Mouse (Mus musculus) fat pad, adult 2 months (tissue): ENCODE measurements around the gene Gm20388.

Experiments
- DNase-seq: peaks from one replicate; pipeline ENCODE4 v3.0.0-alpha.2; 2011; ENCODE audit warnings: low read depth, low spot score; ENCODE audit errors: extremely low read depth

The Gm20388 gene

DNA sequence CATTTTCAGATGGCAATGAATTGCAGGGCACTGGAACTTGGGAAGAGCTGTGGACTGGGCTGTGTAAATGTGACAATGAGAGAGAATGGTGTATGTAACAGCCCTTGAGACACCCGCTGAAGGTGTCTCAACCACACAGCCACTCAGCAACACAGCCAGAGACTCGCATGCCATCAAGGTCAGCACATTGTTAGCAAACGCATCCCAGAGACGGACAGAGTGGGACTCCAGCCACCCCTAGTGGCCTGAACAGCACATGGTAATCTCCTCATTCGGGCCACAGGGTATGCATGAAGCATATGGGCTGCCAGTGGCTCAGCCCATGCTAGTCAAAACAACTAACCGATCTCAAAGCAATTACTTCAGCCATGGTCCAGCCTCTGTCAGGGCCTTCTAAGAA lies 4468.6 kb downstream of the Gm20388 start:
- DNase-seq: no peak

DNA sequence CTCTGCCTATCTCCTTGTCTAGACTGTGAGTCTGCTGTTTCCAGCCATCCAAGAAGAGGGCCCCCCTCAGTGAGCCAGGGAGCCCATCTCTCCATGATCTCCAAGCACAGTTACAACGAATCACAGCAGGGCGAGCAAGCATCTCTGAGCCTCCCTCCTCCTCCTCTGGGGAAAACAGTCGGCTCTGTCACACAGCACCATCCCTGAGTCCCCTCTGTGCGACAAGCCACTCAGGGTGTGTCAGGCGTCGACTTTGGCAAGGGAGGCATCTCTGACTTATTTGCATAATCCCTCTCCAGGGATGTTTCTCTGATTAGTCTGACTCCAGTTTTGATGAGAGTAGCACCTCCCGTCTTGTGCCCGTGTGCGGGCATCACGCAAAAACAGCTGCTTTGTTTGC lies 4471.6 kb downstream of the Gm20388 start:
- no peak for DNase-seq

DNA sequence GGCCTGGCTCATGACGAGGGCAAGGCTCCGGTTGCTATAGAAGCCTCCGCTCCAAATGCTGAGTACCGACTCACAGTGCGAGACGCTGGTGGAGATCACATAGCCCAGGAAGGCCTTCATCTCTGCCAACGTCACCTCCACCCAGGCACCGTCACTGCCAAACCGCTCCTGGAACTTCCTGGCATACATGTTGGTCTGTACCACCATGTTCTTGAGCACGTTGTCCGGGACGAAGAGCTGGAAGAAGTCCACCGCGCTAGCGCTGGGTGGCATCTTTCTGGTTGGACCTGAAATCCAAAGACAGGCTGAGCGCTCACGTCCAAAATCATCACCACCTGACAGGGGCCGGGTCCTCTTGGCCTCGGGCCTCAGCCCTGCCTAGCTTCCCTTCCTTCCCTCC lies 4473.7 kb downstream of the Gm20388 start:
- DNase-seq: no peak

GRCm38 (mm10) chr8:124386225-124386899 lies 4475.7 kb downstream of the Gm20388 start:
- DNase-seq: no peak

- no peak for DNase-seq
Measured at GRCm38 (mm10) chr8:124389495-124389894, 4478.9 kb downstream of the Gm20388 start.

DNA sequence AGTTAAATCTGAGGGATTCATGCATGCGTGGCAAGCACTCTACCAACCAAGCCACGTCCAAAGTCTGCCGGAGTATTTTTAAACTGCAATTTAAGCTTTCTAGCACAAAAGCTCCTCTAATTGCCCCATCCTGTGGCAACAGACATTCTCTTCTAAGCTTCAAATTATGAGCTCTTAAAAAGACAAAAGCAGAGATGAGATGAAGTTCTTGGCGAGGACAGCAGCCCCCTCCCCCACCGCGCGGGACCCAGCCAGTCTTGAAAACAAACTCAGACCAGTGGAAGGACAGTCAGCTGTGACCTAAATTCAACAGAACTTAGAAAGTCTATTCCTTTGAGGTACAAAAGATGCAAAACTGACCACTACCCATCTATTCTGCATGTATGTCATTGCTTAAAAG lies 4480.6 kb downstream of the Gm20388 start:
- DNase-seq: no peak

DNA sequence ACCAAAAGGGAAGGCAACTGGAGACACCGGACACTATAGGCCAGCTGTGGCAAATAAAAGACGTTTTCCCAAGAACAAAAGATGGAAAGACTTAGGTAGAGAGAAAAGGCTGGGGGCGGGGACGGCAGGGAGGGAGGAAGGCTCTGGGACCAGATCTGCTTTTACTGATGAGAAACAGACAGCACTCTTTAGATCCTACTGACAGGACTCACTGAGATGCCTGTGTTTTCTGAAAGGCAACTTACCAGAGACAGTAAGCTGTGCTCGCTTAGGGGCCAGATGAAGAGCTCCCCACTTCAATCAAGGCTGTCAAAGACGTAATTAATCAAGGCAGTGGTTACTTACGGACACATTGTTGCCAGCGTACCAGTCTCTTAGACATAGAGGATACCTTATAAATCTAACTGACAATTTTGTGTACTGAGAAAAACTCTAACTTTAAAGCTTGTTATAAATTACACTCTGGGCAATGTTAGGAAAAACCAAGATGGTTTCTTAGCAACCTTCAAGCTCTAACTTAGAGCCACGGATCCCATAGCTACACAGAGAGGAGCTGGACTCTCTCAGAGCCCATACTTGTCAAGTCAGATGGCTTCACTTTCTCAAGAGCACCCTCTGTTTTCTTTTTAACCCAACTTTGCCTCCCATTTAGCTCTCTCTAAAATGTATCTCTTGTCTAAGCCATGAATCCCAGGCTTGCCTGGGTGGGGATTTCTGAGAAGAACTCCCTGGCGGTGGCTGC lies 4481.8 kb downstream of the Gm20388 start:
- no peak for DNase-seq

GRCm38 (mm10) chr8:124393013-124393412 lies 4482.4 kb downstream of the Gm20388 start:
- DNase-seq: no peak

DNA sequence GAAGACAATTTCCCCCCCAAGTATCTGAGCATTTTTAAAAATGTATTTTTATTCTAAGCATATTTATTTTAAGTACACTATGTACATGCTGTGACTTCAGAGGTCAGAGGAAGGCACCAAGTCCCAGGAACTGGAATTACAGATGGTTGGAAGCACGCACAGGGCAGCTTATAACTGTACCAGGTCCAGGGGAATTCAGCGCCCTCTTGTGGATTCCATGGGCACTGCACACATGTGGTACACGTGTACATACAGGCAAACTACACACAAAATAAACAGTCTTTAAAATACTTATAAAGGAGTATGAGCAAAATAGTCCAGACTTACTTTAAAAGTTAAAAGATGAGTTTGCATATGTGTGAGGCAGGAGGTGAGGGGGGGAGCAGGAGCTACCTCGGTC lies 4483.3 kb downstream of the Gm20388 start:
- no peak for DNase-seq

DNA sequence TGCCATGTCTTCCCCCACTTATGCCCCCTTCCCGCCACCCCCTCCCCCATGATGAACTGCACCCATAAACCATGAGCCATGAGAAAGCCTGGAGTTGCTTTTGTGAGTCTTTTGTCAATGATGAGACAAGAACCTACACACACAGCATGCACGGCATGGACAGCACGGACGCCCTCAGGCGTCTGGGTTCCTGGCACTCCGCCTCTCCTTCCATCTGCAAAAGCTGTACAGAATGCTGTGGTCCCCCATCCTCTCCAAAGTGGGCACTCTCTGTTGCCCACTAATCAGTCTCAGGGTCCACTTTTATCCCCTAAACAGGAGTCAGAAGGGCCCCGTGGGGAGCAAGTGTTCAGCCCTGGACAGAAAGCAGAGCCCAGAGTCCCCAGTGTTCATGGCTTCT lies 4484.3 kb downstream of the Gm20388 start:
- no peak for DNase-seq
